Mouse (Mus musculus) brain, embryonic 14.5 days (tissue): ENCODE results near the gene Olfr926.

Experiments used
- CTCF ChIP-seq: fragments of 200-500 bp; IDR thresholded peaks from 2 replicates; pipeline ENCODE4 v1.5.1; 2012; ENCODE audit warnings: inconsistent platforms, mild to moderate bottlenecking, moderate library complexity, borderline replicate concordance; ENCODE audit not compliant: insufficient read depth, insufficient read length; ENCODE audit errors: extremely low read depth
- POLR2A ChIP-seq: fragments of 200-500 bp; IDR thresholded peaks from 2 replicates; pipeline ENCODE4 v1.6.1; 2012; ENCODE audit warnings: mild to moderate bottlenecking, inconsistent platforms, borderline replicate concordance; ENCODE audit not compliant: poor library complexity, insufficient read depth, insufficient read length, severe bottlenecking; ENCODE audit errors: extremely low read depth

GRCm38 (mm10) chr9:38876826-38877225 is at the start of gene Olfr926:
- TF ChIP-seq POLR2A = no peak
- no peak for TF ChIP-seq CTCF
